Mouse (Mus musculus): ENCODE data around the gene Itgb3. TPM values are rescaled to one million over a fixed set of nuclear protein-coding genes. Genes with fewer than 3 reads are reported as not detected.
"Not testable (repeated sequence)": the region's sequence is repeated elsewhere in the genome, so short reads cannot be mapped to it uniquely, and the experiment has no call there.

Gene Itgb3
- polyA plus RNA-seq, 1 experiment from 2014 or later = 16.0 TPM

DNA sequence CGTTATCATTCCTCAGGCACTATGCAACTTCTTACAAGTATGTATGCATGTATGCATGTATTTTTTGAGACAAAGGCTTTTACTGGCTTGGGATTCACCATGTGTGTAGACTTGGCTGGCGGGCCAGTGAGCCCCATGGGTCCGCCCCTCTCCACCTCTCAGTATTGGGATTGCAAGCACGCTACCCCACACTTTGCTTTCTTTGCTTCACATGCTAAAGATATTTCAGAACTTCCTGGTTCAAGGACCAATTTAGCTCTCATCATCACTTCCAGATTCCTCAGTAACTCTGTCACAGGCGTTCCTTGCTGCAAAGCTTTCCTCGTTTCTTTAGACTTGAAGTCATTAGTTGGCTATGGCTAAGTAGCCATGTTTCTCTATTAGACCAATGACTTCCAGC is 41.7 kb upstream of the Itgb3 start:
- no peak overlapping the region for H3K27ac ChIP-seq (ENCODE audit: low read depth)
- ATAC-seq (no peak), DNase-seq (no peak)
- H3K4me2 ChIP-seq (ENCODE audit: low read depth, low read length) = no peak overlapping the region
- no peak overlapping the region for H3K9ac ChIP-seq (replicated peaks)
- 0 out of 2 replicates have a peak, but pooled peaks cover 4% of the 10 kb centered on the region for H3K9me3 ChIP-seq (ENCODE audit: low read length)
- H3K27me3 ChIP-seq (ENCODE audit: insufficient read depth, low read length) = no peaks in the 10 kb centered on the region
- WGBS (ENCODE audit: insufficient replicate concordance) = 68% methylated on average over 6 of the region's 6 CpGs
- TF ChIP-seq CTCF (IDR thresholded peaks at IDR 0.05; ENCODE audit: low read depth) = no peak
- no peak for TF ChIP-seq EP300 (IDR thresholded peaks at IDR 0.05; ENCODE audit: low read depth)
- H3K4me3 ChIP-seq (ENCODE audit: low read depth, low read length) = no peak overlapping the region
- peaks cover under 1% of the 10 kb centered on the region; the same call in 1 of the 2 replicates for H3K4me1 ChIP-seq (ENCODE audit: insufficient read depth)
- H3K36me3 ChIP-seq (replicated peaks; ENCODE audit: insufficient read depth, low read length) = no peaks in the 10 kb centered on the region

DNA sequence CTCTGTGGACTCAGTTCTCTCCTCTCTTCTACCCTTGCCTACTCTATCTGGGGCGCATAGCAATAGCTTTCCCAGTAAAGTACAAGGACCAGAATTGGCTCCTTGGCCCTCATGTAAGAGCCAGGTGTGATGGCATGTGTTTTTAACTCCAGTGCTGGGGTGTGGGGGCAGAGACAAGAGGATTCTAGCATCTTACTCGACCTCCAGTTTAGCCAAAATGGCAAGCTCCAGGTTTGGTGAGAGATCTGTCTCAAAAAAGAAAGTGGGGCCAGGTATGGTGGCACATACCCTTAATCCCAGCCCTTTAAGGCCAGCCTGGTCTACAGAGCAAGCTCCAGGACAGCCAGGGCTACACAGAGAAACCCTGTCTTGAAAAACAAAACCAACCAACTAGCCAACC is 41.0 kb upstream of the Itgb3 start:
- 0 out of 2 replicates have a peak, but pooled peaks cover 4% of the 10 kb centered on the region for H3K9me3 ChIP-seq (ENCODE audit: low read length)
- no peak overlapping the region for H3K4me2 ChIP-seq (ENCODE audit: low read depth, low read length)
- DNase-seq = no peak
- TF ChIP-seq EP300 (IDR thresholded peaks at IDR 0.05; ENCODE audit: low read depth) = no peak
- TF ChIP-seq CTCF (IDR thresholded peaks at IDR 0.05; ENCODE audit: low read depth) = no peak
- H3K9ac ChIP-seq (replicated peaks) = no peak overlapping the region
- H3K27ac ChIP-seq (ENCODE audit: low read depth) = no peak overlapping the region
- no peaks in the 10 kb centered on the region for H3K27me3 ChIP-seq (ENCODE audit: insufficient read depth, low read length)
- no peaks in the 10 kb centered on the region for H3K36me3 ChIP-seq (replicated peaks; ENCODE audit: insufficient read depth, low read length)
- no peak for ATAC-seq
- H3K4me1 ChIP-seq (ENCODE audit: insufficient read depth) = peaks cover 4% of the 10 kb centered on the region; the same call in 1 of the 2 replicates
- H3K4me3 ChIP-seq (ENCODE audit: low read depth, low read length) = no peak overlapping the region
- WGBS (ENCODE audit: insufficient replicate concordance) = 65% methylated on average over 2 of the region's 2 CpGs

DNA sequence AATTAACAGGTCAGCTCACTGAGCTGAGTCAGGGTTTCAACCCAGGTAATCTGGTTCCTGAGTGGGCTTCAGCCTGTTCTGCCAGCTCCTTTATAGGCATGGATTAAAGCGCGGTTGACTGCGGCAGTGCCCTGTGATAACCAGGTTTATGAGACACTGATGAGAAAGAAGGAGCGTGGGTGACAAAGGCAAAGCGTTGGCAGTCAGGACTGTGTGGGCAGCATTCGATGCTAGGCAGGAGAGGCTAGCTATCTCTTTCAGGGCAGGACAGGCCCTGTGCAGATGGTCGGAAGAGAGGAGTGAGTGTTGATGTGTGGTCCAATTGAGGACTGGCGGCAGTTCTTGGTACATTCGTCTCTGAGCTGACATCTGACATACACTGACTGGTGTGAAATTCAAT is 40.1 kb upstream of the Itgb3 start:
- no peak for ATAC-seq
- Histone ChIP-seq H3K9me3 (ENCODE audit: low read length) (0 out of 2 replicates have a peak, but pooled peaks cover 4% of the 10 kb centered on the region), H3K36me3 (replicated peaks; ENCODE audit: insufficient read depth, low read length) (no peaks in the 10 kb centered on the region), H3K4me1 (ENCODE audit: insufficient read depth) (peaks cover 4% of the 10 kb centered on the region; the same call in 1 of the 2 replicates), H3K4me2 (ENCODE audit: low read depth, low read length) (no peak overlapping the region), H3K27me3 (ENCODE audit: insufficient read depth, low read length) (no peaks in the 10 kb centered on the region), H3K27ac (ENCODE audit: low read depth) (no peak overlapping the region), H3K9ac (replicated peaks) (no peak overlapping the region), H3K4me3 (ENCODE audit: low read depth, low read length) (no peak overlapping the region)
- WGBS (ENCODE audit: insufficient replicate concordance) = 81% methylated on average over 9 of the region's 9 CpGs
- no peak for DNase-seq
- TF ChIP-seq EP300 (IDR thresholded peaks at IDR 0.05; ENCODE audit: low read depth) (no peak), CTCF (IDR thresholded peaks at IDR 0.05; ENCODE audit: low read depth) (no peak)

DNA sequence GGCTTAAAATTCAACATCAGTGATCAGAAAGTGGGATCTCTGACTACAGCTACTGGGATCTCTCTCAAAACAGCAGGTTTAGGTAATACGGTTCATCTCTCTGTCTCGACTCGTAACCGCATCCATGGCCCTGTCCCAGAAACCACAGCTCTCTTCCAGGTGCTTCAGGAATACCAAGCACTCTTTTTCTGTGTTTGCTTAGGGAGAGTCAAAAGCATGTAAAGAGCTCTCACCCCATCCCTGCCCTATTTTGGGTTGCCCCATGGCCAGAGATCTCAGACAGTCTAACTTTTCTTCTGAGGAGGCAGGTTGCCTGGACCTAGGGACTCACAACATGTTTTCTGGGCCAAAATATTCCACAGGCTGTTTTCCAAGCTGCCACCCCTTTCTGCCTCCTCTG is 39.5 kb upstream of the Itgb3 start:
- TF ChIP-seq EP300 (IDR thresholded peaks at IDR 0.05; ENCODE audit: low read depth) (no peak), CTCF (IDR thresholded peaks at IDR 0.05; ENCODE audit: low read depth) (no peak)
- ATAC-seq (no peak), DNase-seq (no peak)
- H3K4me1 ChIP-seq (ENCODE audit: insufficient read depth) = peaks cover 4% of the 10 kb centered on the region; the same call in 1 of the 2 replicates
- H3K9me3 ChIP-seq (ENCODE audit: low read length) = 0 out of 2 replicates have a peak, but pooled peaks cover 4% of the 10 kb centered on the region
- H3K4me3 ChIP-seq (ENCODE audit: low read depth, low read length) = no peak overlapping the region
- no peaks in the 10 kb centered on the region for H3K36me3 ChIP-seq (replicated peaks; ENCODE audit: insufficient read depth, low read length)
- no peaks in the 10 kb centered on the region for H3K27me3 ChIP-seq (ENCODE audit: insufficient read depth, low read length)
- H3K9ac ChIP-seq (replicated peaks) = no peak overlapping the region
- no peak overlapping the region for H3K27ac ChIP-seq (ENCODE audit: low read depth)
- no peak overlapping the region for H3K4me2 ChIP-seq (ENCODE audit: low read depth, low read length)
- WGBS (ENCODE audit: insufficient replicate concordance) = 92% methylated on average over 4 of the region's 4 CpGs

DNA sequence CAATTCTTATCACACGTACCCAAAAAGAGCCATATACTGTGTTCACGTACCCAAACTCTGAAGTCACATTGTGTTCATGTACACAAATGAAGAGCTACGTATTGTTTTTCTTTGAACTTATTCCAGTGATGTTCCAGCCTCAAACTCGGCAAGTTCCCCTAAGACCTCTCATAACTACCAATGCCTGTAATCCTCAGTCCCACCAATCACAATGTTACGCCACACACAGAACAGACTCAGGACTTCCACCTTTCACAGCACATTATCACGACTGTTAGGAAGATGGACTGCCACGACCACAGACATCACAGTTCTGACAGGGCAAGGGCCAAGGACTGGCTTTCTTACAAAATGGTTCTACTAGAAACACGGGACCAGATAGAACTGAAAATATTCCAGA is 37.3 kb upstream of the Itgb3 start:
- not testable (repeated sequence) for H3K27ac ChIP-seq (ENCODE audit: low read depth); H3K36me3 ChIP-seq (replicated peaks; ENCODE audit: insufficient read depth, low read length); H3K4me1 ChIP-seq (ENCODE audit: insufficient read depth); H3K4me3 ChIP-seq (ENCODE audit: low read depth, low read length); H3K9ac ChIP-seq (replicated peaks); H3K9me3 ChIP-seq (ENCODE audit: low read length); ATAC-seq; H3K4me2 ChIP-seq (ENCODE audit: low read depth, low read length); DNase-seq; H3K27me3 ChIP-seq (ENCODE audit: insufficient read depth, low read length)
- 44% methylated on average over 8 of the region's 8 CpGs for WGBS (ENCODE audit: insufficient replicate concordance)

DNA sequence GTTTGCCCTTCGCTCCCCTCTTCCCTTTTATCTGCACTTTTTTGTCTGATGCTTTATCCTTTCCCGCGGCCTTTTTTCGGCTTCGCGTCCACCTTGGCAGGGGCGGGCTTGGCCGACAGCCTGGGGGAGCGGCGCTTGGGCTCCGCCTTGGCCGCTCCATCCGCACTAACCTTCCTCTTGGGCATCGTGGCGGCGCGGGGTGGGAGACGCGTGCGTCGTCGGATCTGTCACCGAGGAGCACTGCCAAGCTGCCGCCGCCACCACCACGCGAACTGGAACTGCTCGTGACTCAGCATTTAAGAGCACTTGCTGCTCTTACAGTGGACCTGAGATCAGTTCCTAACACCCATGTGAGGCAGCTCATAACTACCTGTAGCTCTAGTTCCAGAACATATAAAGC is 36.4 kb upstream of the Itgb3 start:
- not testable (repeated sequence) for H3K27me3 ChIP-seq (ENCODE audit: insufficient read depth, low read length); H3K36me3 ChIP-seq (replicated peaks; ENCODE audit: insufficient read depth, low read length); H3K4me1 ChIP-seq (ENCODE audit: insufficient read depth); H3K9me3 ChIP-seq (ENCODE audit: low read length); H3K27ac ChIP-seq (ENCODE audit: low read depth)
- Histone ChIP-seq H3K9ac (replicated peaks) (0 out of 2 replicates have a peak overlapping the region, but pooled peaks have one; percentile 39), H3K4me3 (ENCODE audit: low read depth, low read length) (peak overlapping the region; percentile 38), H3K4me2 (ENCODE audit: low read depth, low read length) (peak overlapping the region; percentile 69)
- ATAC-seq (peak; percentile 49), DNase-seq (peak; percentile 49)
- 2% methylated on average over 28 of the region's 28 CpGs for WGBS (ENCODE audit: insufficient replicate concordance)

DNA sequence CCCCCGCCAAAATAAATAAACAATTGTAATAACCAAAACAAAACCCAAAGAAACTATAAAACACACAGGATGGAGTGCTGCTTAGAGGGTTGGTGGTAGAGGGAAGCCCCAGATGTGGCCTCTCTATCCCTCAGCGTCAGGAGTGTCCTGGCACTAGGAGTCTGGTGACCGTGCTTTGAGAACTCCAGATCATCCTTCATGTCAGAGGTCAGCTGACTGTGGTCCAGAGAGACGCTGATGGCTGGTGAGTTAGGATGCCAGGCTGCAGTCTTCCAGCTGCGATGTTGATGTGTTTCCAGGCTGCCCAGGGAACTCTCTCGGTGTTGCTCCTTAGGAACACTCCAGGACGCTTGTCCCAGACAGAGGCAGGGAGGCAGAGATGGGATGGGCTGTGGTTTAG is 35.7 kb upstream of the Itgb3 start:
- no peaks in the 10 kb centered on the region for H3K36me3 ChIP-seq (replicated peaks; ENCODE audit: insufficient read depth, low read length)
- no peak overlapping the region for H3K27ac ChIP-seq (ENCODE audit: low read depth)
- 0 out of 2 replicates have a peak, but pooled peaks cover 4% of the 10 kb centered on the region for H3K9me3 ChIP-seq (ENCODE audit: low read length)
- DNase-seq (no peak), ATAC-seq (no peak)
- TF ChIP-seq EP300 (IDR thresholded peaks at IDR 0.05; ENCODE audit: low read depth) (no peak), CTCF (IDR thresholded peaks at IDR 0.05; ENCODE audit: low read depth) (no peak)
- H3K4me3 ChIP-seq (ENCODE audit: low read depth, low read length) = no peak overlapping the region
- H3K9ac ChIP-seq (replicated peaks) = no peak overlapping the region
- H3K4me2 ChIP-seq (ENCODE audit: low read depth, low read length) = no peak overlapping the region
- WGBS (ENCODE audit: insufficient replicate concordance) = 72% methylated on average over 7 of the region's 7 CpGs
- peaks cover 4% of the 10 kb centered on the region; the same call in 1 of the 2 replicates for H3K4me1 ChIP-seq (ENCODE audit: insufficient read depth)
- no peaks in the 10 kb centered on the region for H3K27me3 ChIP-seq (ENCODE audit: insufficient read depth, low read length)

Measured in liver, postnatal 0 days (tissue).